Mouse (Mus musculus) liver, embryonic 14 days (tissue): ENCODE measurements around the gene Dnal4. TPM values are rescaled to one million over a fixed set of nuclear protein-coding genes. Genes with fewer than 3 reads are reported as not detected.

Experiments used
- polyA plus RNA-seq: library from polyadenylated mRNA; depleted of rRNA; stranded (reverse); fragments of >200 nt; gene quantifications from 2 replicates; pipeline ENCODE4 v1.2.3, GENCODE M21; 2012; rRNA removed

Dnal4 gene
- 5.7 and 5.9 TPM in 2 replicates for polyA plus RNA-seq

GRCm38 (mm10) chr15:79777749-79778148 is at the start of gene Dnal4:
Gene Dnal4 (minus strand): TSS chr15:79777849.

GRCm38 (mm10) chr15:79804352-79805071 is 26.9 kb upstream of the Dnal4 start, which contains the start of gene Nptxr:
Gene Nptxr (minus strand): TSS chr15:79804766.

GRCm38 (mm10) chr15:79741921-79742705 is 35.5 kb downstream of the Dnal4 start, which contains the start of gene Sun2:
Gene Sun2 (minus strand): TSS chr15:79742536.

Other genes with a start within 250 kb of the Dnal4 start
- 99.7 and 119 TPM in 2 replicates for gene Ddx17, start 231.1 kb downstream of the Dnal4 start, polyA plus RNA-seq
- gene Dmc1, start 172.7 kb downstream of the Dnal4 start, polyA plus RNA-seq = 0.37 and 0.56 TPM in 2 replicates
- gene Fam227a, start 118.9 kb downstream of the Dnal4 start, polyA plus RNA-seq = 0.47 and 0.58 TPM in 2 replicates
- 5.4 and 5.5 TPM in 2 replicates for gene Cby1, start 118.7 kb downstream of the Dnal4 start, polyA plus RNA-seq
- 59.4 and 75.8 TPM in 2 replicates for gene Tomm22, start 107.0 kb downstream of the Dnal4 start, polyA plus RNA-seq
- 17.7 and 22.5 TPM in 2 replicates for gene Josd1, start 89.9 kb downstream of the Dnal4 start, polyA plus RNA-seq
- gene Gtpbp1, start 87.0 kb downstream of the Dnal4 start, polyA plus RNA-seq = 20.3 and 25.3 TPM in 2 replicates
- 5.3 and 6.8 TPM in 2 replicates for gene Sun2, start 35.3 kb downstream of the Dnal4 start, polyA plus RNA-seq
- 0.10 and 0.11 TPM in 2 replicates for gene Nptxr, start 26.9 kb upstream of the Dnal4 start, polyA plus RNA-seq
- gene Npcd, start 56.4 kb upstream of the Dnal4 start, polyA plus RNA-seq = 0.03 TPM in 1 of 2 replicates, not detected in the other
- 6.3 and 7.2 TPM in 2 replicates for gene Cbx6, start 56.8 kb upstream of the Dnal4 start, polyA plus RNA-seq
- 27.3 and 33.4 TPM in 2 replicates for gene Apobec3, start 113.8 kb upstream of the Dnal4 start, polyA plus RNA-seq
- 2.2 and 2.3 TPM in 2 replicates for gene Cbx7, start 193.3 kb upstream of the Dnal4 start, polyA plus RNA-seq
- 1.4 TPM in 2 replicates for gene Pdgfb, start 237.1 kb upstream of the Dnal4 start, polyA plus RNA-seq